Comparison of ENCODE assay signal across 8 mouse cellular contexts in the genomic region with DNA sequence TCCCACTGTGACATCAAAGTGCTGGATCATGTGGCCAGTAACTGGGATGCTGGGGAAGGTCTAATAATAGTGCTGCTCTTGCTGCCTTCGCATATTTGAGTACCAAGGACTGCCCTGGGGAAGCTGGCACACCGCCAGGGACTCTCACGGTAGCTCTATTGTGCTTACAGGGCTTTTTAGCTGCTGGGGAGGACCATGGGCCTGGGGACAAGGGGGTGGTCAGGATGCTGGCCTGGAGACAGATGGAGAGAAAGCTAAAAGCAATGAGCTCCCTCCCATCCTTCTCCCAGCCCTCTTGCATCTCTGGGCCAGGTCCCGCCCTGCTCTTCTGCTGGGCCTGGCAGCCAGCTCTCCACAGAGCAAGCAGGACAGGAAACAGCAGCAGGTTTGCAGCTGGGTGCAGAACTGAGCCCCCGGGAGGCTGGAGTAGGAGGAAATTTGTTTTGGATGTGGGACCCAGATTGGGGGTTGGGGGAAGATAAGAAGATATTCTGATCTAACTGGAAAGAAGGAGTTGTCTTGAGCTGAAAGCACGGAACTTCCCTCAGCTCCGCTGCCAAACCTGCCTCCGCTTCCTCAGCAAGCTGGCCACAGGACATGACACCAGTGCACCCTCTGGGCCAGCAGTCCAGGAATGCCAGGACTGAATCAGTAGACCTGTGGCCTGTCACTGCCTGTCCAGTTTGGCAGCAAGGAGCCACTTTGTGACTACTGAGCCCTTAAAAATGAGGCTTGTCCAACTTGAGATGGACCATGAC.
DNase-seq lines count a peak whose midpoint lies in the region; ATAC-seq and TF ChIP-seq lines count a peak whose summit lies in the region.

No protein-coding gene starts in this region.

- CTCF ChIA-PET in Patski (lab: Charles Lee), result interaction anchor here (0.9 to 1.7 kb wide), 4 partner anchors 11 to 31 kb away, joined by 3 to 4 read pairs (median 3); no protein-coding TSS in a partner anchor

- peak overlapping the region; percentile 33 for H3K27ac ChIP-seq in forebrain, embryonic 16.5 days (ENCODE audit: low read length)
- H3K27ac ChIP-seq in midbrain, embryonic 14.5 days (replicated peaks; ENCODE audit: low read depth, low read length), result peak overlapping the region; percentile 63
- H3K27ac ChIP-seq in stomach, embryonic 16.5 days (ENCODE audit: low read length), result peak overlapping the region; percentile 5; the same call in 1 of the 2 replicates

- H3K4me3 ChIP-seq in forebrain, embryonic 16.5 days (replicated peaks; ENCODE audit: low read length), result no peak overlapping the region
- H3K4me3 ChIP-seq in midbrain, embryonic 14.5 days (replicated peaks; ENCODE audit: low read depth, low read length), result no peak overlapping the region
- no peak overlapping the region for H3K4me3 ChIP-seq in stomach, embryonic 16.5 days (replicated peaks; ENCODE audit: low read length)

- TF ChIP-seq CTCF in Patski (IDR thresholded peaks at IDR 0.05), result no peak

- WGBS in forebrain, embryonic 16.5 days, result 30% methylated on average over 8 of the region's 8 CpGs
- WGBS in midbrain, embryonic 14.5 days, result 37% methylated on average over 8 of the region's 8 CpGs
- WGBS in stomach, embryonic 16.5 days, result 32% methylated on average over 8 of the region's 8 CpGs

- no peaks in the 10 kb centered on the region for H3K27me3 ChIP-seq in Patski
- no peaks in the 10 kb centered on the region for H3K27me3 ChIP-seq in forebrain, embryonic 16.5 days (replicated peaks; ENCODE audit: control insufficient read depth, insufficient read depth, low read length)
- no peaks in the 10 kb centered on the region for H3K27me3 ChIP-seq in midbrain, embryonic 14.5 days (ENCODE audit: control insufficient read depth, insufficient read depth, low read length)
- H3K27me3 ChIP-seq in stomach, embryonic 16.5 days (ENCODE audit: control insufficient read depth, insufficient read depth, low read length), result no peaks in the 10 kb centered on the region

- 0 out of 2 replicates have a peak overlapping the region, but pooled peaks have one; percentile 12 for H3K9ac ChIP-seq in forebrain, embryonic 16.5 days (replicated peaks; ENCODE audit: low read depth, low read length)
- H3K9ac ChIP-seq in midbrain, embryonic 14.5 days (replicated peaks; ENCODE audit: low read length), result no peak overlapping the region
- no peak overlapping the region for H3K9ac ChIP-seq in stomach, embryonic 16.5 days (ENCODE audit: low read length)

- in situ Hi-C loops in Patski (cut with MboI; ENCODE audit: low pct_unique_long_range_greater_than_20kb), result no loop called here

- H3K4me1 ChIP-seq in forebrain, embryonic 16.5 days (replicated peaks; ENCODE audit: control insufficient read depth, insufficient read depth, low read length), result peaks cover 9% of the 10 kb centered on the region
- peaks cover 12% of the 10 kb centered on the region; the same call in 1 of the 2 replicates for H3K4me1 ChIP-seq in midbrain, embryonic 14.5 days (ENCODE audit: control insufficient read depth, insufficient read depth, low read length)
- H3K4me1 ChIP-seq in stomach, embryonic 16.5 days (ENCODE audit: control insufficient read depth, insufficient read depth, low read length), result peaks cover 3% of the 10 kb centered on the region

- no peak overlapping the region for H3K4me2 ChIP-seq in forebrain, embryonic 16.5 days (ENCODE audit: low read length)
- H3K4me2 ChIP-seq in midbrain, embryonic 14.5 days (ENCODE audit: low read length), result no peak overlapping the region; the same call in 1 of the 2 replicates
- no peak overlapping the region for H3K4me2 ChIP-seq in stomach, embryonic 16.5 days (ENCODE audit: low read depth, low read length)

- peak; percentile 41 for DNase-seq in Patski (ENCODE audit: low read depth, low spot score)
- peak; percentile 81 to 85 for DNase-seq in heart, postnatal 10 days
- DNase-seq in left cerebral cortex, adult 11 months (ENCODE audit: low spot score), result peak; percentile 10
- peak; percentile 89 for DNase-seq in midbrain, embryonic 14.5 days

- intact Hi-C loops in heart, postnatal 10 days (cut with DNase I), result no loop called here

- no peaks in the 10 kb centered on the region for H3K36me3 ChIP-seq in forebrain, embryonic 16.5 days (ENCODE audit: control insufficient read depth, insufficient read depth)
- no peaks in the 10 kb centered on the region for H3K36me3 ChIP-seq in midbrain, embryonic 14.5 days (ENCODE audit: control insufficient read depth, insufficient read depth, low read length)
- no peaks in the 10 kb centered on the region for H3K36me3 ChIP-seq in stomach, embryonic 16.5 days (ENCODE audit: control insufficient read depth, insufficient read depth, low read length)

- POLR2A ChIA-PET in Patski (lab: Charles Lee), result interaction anchor here (0.7 kb wide), 1 partner anchor 69 kb away, joined by 5 read pairs; no protein-coding TSS in a partner anchor

- no peak for ATAC-seq in Patski
- ATAC-seq in cerebellum, adult (ENCODE audit: insufficient number of reproducible peaks, low FRiP score, low TSS enrichment), result peak; percentile 83
- peak; percentile 77 for ATAC-seq in forebrain, embryonic 16.5 days
- ATAC-seq in midbrain, embryonic 14.5 days (ENCODE audit: low FRiP score, low TSS enrichment), result peak; percentile 68; the same call in 1 of the 2 replicates
- ATAC-seq in stomach, embryonic 16.5 days (ENCODE audit: insufficient read depth, low FRiP score), result peak; percentile 79
- no peak for ATAC-seq in megakaryocyte-erythroid progenitor cell, adult 5-6 weeks (replicated peaks; ENCODE audit: low FRiP score, low TSS enrichment, poor library complexity, severe bottlenecking)

- H3K9me3 ChIP-seq in forebrain, embryonic 16.5 days (ENCODE audit: control insufficient read depth, low read length), result no peaks in the 10 kb centered on the region
- no peaks in the 10 kb centered on the region for H3K9me3 ChIP-seq in midbrain, embryonic 14.5 days (ENCODE audit: control insufficient read depth, low read length)
- no peaks in the 10 kb centered on the region for H3K9me3 ChIP-seq in stomach, embryonic 16.5 days (replicated peaks; ENCODE audit: control insufficient read depth, low read length)

Comparison
In these comparisons a context has a peak if more than half of its experiments do, and no peak if none do; other contexts are left out.
1. ATAC-seq: peak in cerebellum, adult (single experiment), forebrain, embryonic 16.5 days (single experiment), midbrain, embryonic 14.5 days (single experiment) and stomach, embryonic 16.5 days (single experiment); none in Patski (single experiment) and megakaryocyte-erythroid progenitor cell, adult 5-6 weeks (single experiment).
2. DNase-seq: peak in every context shown above with its lines; median percentile 89 in midbrain, embryonic 14.5 days; 83 in heart, postnatal 10 days; 41 in Patski; 10 in left cerebral cortex, adult 11 months.
3. H3K27ac ChIP-seq: peak in every context shown above with its lines; median percentile 63 in midbrain, embryonic 14.5 days; 33 in forebrain, embryonic 16.5 days; 5 in stomach, embryonic 16.5 days.